8 mouse cellular contexts compared by ENCODE assay signal in genomic region chr16:36875276-36875851, GRCm38 (mm10). TPM values are rescaled to one million over a fixed set of nuclear protein-coding genes. Genes with fewer than 3 reads are reported as not detected.
A peak's percentile ranks its signal among the peaks of the same experiment; 100 is the strongest.
DNase-seq lines count a peak whose midpoint lies in the region; ATAC-seq and TF ChIP-seq lines count a peak whose summit lies in the region.

No protein-coding gene starts in this region.

- TF ChIP-seq POLR2A in bone marrow, adult 2 months (IDR thresholded peaks at IDR 0.05; ENCODE audit: borderline replicate concordance, control insufficient read depth, low read depth, low read length) = peak; percentile 2; the same call in 1 of the 2 replicates

- H3K9me3 ChIP-seq in heart, embryonic 10.5 days = no peaks in the 10 kb centered on the region
- H3K9me3 ChIP-seq in midbrain, embryonic 14.5 days (ENCODE audit: control insufficient read depth, low read length) = no peaks in the 10 kb centered on the region

- no peak for TF ChIP-seq CTCF in bone marrow, adult 2 months (IDR thresholded peaks at IDR 0.05; ENCODE audit: control insufficient read depth, insufficient read depth, low read length)

- DNase-seq in heart, embryonic 10.5 days (ENCODE audit: low spot score) = no peak
- no peak for DNase-seq in heart, postnatal 4 days
- peak; percentile 71 for DNase-seq in 3T3-L1 (ENCODE audit: low read depth, low spot score)
- DNase-seq in forelimb bud, embryonic 11.5 days (ENCODE audit: low read depth, low spot score) = peak; percentile 20
- DNase-seq in kidney, postnatal 25 days = peak; percentile 48 to 73
- no peak for DNase-seq in midbrain, embryonic 14.5 days
- DNase-seq in T-cell, adult 2 months (ENCODE audit: low spot score) = no peak

- peaks cover 13% of the 10 kb centered on the region for H3K4me1 ChIP-seq in heart, embryonic 10.5 days
- no peaks in the 10 kb centered on the region for H3K4me1 ChIP-seq in bone marrow, adult 2 months (ENCODE audit: control insufficient read depth, insufficient read depth, low read length)
- peaks cover 19% of the 10 kb centered on the region for H3K4me1 ChIP-seq in midbrain, embryonic 14.5 days (ENCODE audit: control insufficient read depth, insufficient read depth, low read length)

- peak overlapping the region; percentile 97 for H3K4me3 ChIP-seq in heart, embryonic 10.5 days
- peak overlapping the region; percentile 82 for H3K4me3 ChIP-seq in bone marrow, adult 2 months (replicated peaks; ENCODE audit: control insufficient read depth, low read depth, low read length)
- peak overlapping the region; percentile 76 for H3K4me3 ChIP-seq in midbrain, embryonic 14.5 days (replicated peaks; ENCODE audit: low read depth, low read length)

- ATAC-seq in midbrain, embryonic 14.5 days (ENCODE audit: low FRiP score, low TSS enrichment) = peak; percentile 73

- H3K36me3 ChIP-seq in heart, embryonic 10.5 days = peaks cover 18% of the 10 kb centered on the region
- peaks cover 12% of the 10 kb centered on the region for H3K36me3 ChIP-seq in midbrain, embryonic 14.5 days (ENCODE audit: control insufficient read depth, insufficient read depth, low read length)

- under 1% methylated on average over 48 of the region's 48 CpGs for WGBS in heart, embryonic 10.5 days
- under 1% methylated on average over 48 of the region's 48 CpGs for WGBS in bone marrow, adult 2 months
- WGBS in midbrain, embryonic 14.5 days = under 1% methylated on average over 48 of the region's 48 CpGs

- peak overlapping the region; percentile 93 for H3K27ac ChIP-seq in heart, embryonic 10.5 days
- H3K27ac ChIP-seq in bone marrow, adult 2 months (ENCODE audit: control insufficient read depth, insufficient read depth, low read depth, low read length, poor library complexity) = peak overlapping the region; percentile 54; the same call in 1 of the 2 replicates
- peak overlapping the region; percentile 79 for H3K27ac ChIP-seq in midbrain, embryonic 14.5 days (replicated peaks; ENCODE audit: low read depth, low read length)

- H3K9ac ChIP-seq in midbrain, embryonic 14.5 days (replicated peaks; ENCODE audit: low read length) = peak overlapping the region; percentile 79

- peak overlapping the region; percentile 76 for H3K4me2 ChIP-seq in midbrain, embryonic 14.5 days (ENCODE audit: low read length)

- no peaks in the 10 kb centered on the region for H3K27me3 ChIP-seq in heart, embryonic 10.5 days (ENCODE audit: insufficient read depth, poor library complexity, severe bottlenecking)
- no peaks in the 10 kb centered on the region for H3K27me3 ChIP-seq in midbrain, embryonic 14.5 days (ENCODE audit: control insufficient read depth, insufficient read depth, low read length)

RNA-seq across cellular contexts. Expression of gene Golgb1, which starts 0.4 kb away (rescaled TPM):
- polyA plus RNA-seq in heart, embryonic 10.5 days (2016; fragmentation: Nextera tagmentation; extraction: Ambion mirVana) = 56.4 and 67.1 TPM in 2 replicates
- total RNA-seq in heart, postnatal 4 days (2021) = 10 to 100 TPM; 31.8 to 36.7 TPM
- 10.4 and 14.5 TPM in 2 replicates for polyA plus RNA-seq in bone marrow, adult 2 months (2011; ENCODE audit: insufficient read depth, insufficient read length, low replicate concordance, missing spikeins)
- 88.6 and 92.5 TPM in 2 replicates for polyA plus RNA-seq in midbrain, embryonic 14.5 days (2014; fragmentation: Nextera tagmentation; extraction: Ambion mirVana)

RNA-seq across cellular contexts. Expression of gene Eaf2, which starts 0.6 kb away (rescaled TPM):
- 0.38 and 1.3 TPM in 2 replicates for polyA plus RNA-seq in heart, embryonic 10.5 days (2016; fragmentation: Nextera tagmentation; extraction: Ambion mirVana)
- total RNA-seq in heart, postnatal 4 days (2021) = 1 to 10 TPM; 1.1 to 1.5 TPM
- 3.5 and 9.2 TPM in 2 replicates for polyA plus RNA-seq in bone marrow, adult 2 months (2011; ENCODE audit: insufficient read depth, insufficient read length, low replicate concordance, missing spikeins)
- 0.38 and 0.45 TPM in 2 replicates for polyA plus RNA-seq in midbrain, embryonic 14.5 days (2014; fragmentation: Nextera tagmentation; extraction: Ambion mirVana)

RNA-seq across cellular contexts. Expression of gene Iqcb1, which starts 47.2 kb away (rescaled TPM):
- 37.5 and 47.8 TPM in 2 replicates for polyA plus RNA-seq in heart, embryonic 10.5 days (2016; fragmentation: Nextera tagmentation; extraction: Ambion mirVana)
- 10 to 100 TPM; 14.7 to 17.2 TPM for total RNA-seq in heart, postnatal 4 days (2021)
- polyA plus RNA-seq in bone marrow, adult 2 months (2011; ENCODE audit: insufficient read depth, insufficient read length, low replicate concordance, missing spikeins) = 16.7 and 20.4 TPM in 2 replicates
- 61.6 and 65.5 TPM in 2 replicates for polyA plus RNA-seq in midbrain, embryonic 14.5 days (2014; fragmentation: Nextera tagmentation; extraction: Ambion mirVana)

RNA-seq across cellular contexts. Expression of gene Hcls1, which starts 59.4 kb away (rescaled TPM):
- 2.2 and 3.8 TPM in 2 replicates for polyA plus RNA-seq in heart, embryonic 10.5 days (2016; fragmentation: Nextera tagmentation; extraction: Ambion mirVana)
- total RNA-seq in heart, postnatal 4 days (2021) = 1 to 10 TPM; 7.0 to 7.1 TPM
- polyA plus RNA-seq in bone marrow, adult 2 months (2011; ENCODE audit: insufficient read depth, insufficient read length, low replicate concordance, missing spikeins) = 88.0 and 129 TPM in 2 replicates
- polyA plus RNA-seq in midbrain, embryonic 14.5 days (2014; fragmentation: Nextera tagmentation; extraction: Ambion mirVana) = 0.84 and 1.3 TPM in 2 replicates

Comparison
In these comparisons a context has a peak if more than half of its experiments do, and no peak if none do; other contexts are left out.
1. DNase-seq: peak in 3T3-L1 (single experiment), forelimb bud, embryonic 11.5 days (single experiment) and kidney, postnatal 25 days (2 of 2); none in heart, embryonic 10.5 days (single experiment), heart, postnatal 4 days (single experiment), midbrain, embryonic 14.5 days (single experiment) and T-cell, adult 2 months (single experiment).
2. Peak in every context shown above with its lines, with median percentiles within 50 percentile points of each other: H3K27ac ChIP-seq and H3K4me3 ChIP-seq.